Mouse (Mus musculus) frontal cortex, postnatal 10 days (tissue): ENCODE results near the gene Rsbn1.

ENCODE experiments used
- DNase-seq, 2 experiments: peaks; one replicate each; pipeline ENCODE4 v3.0.0; 2022; ENCODE audit warnings: low spot score in 2 of 2, mixed read lengths in 1 of 2

The Rsbn1 gene

GRCm38 (mm10) chr3:103914010-103914669 is at the start of gene Rsbn1:
Gene Rsbn1, plus strand, starts transcription at chr3:103914120.
- peak; percentile 96 to 98 for DNase-seq

- DNase-seq: no peak
Observed at GRCm38 (mm10) chr3:103864200-103864599, 49.7 kb upstream of the Rsbn1 start.

GRCm38 (mm10) chr3:103867424-103867971 is 46.4 kb upstream of the Rsbn1 start:
- DNase-seq: no peak

GRCm38 (mm10) chr3:103868008-103868407 is 45.9 kb upstream of the Rsbn1 start:
- DNase-seq: no peak

- no peak for DNase-seq
Observed at GRCm38 (mm10) chr3:103872663-103873098, 41.2 kb upstream of the Rsbn1 start.

GRCm38 (mm10) chr3:103874329-103874728 is 39.6 kb upstream of the Rsbn1 start:
- DNase-seq: no peak

- DNase-seq: no peak
Observed at GRCm38 (mm10) chr3:103885946-103886345, 28.0 kb upstream of the Rsbn1 start.

- no peak for DNase-seq
Observed at GRCm38 (mm10) chr3:103887581-103887980, 26.3 kb upstream of the Rsbn1 start.

GRCm38 (mm10) chr3:103893374-103893773 is 20.5 kb upstream of the Rsbn1 start:
- DNase-seq: no peak

GRCm38 (mm10) chr3:103904705-103905104 is 9.2 kb upstream of the Rsbn1 start:
- DNase-seq: no peak

- no peak for DNase-seq
Observed at GRCm38 (mm10) chr3:103907335-103908030, 6.4 kb upstream of the Rsbn1 start.

- no peak for DNase-seq
Observed at GRCm38 (mm10) chr3:103908781-103909180, 5.1 kb upstream of the Rsbn1 start.

GRCm38 (mm10) chr3:103913451-103913961 is 414 bp upstream of the Rsbn1 start:
- no peak for DNase-seq

GRCm38 (mm10) chr3:103914732-103915508 is 1.0 kb downstream of the Rsbn1 start:
- peak in 1 of 2 experiments; percentile 44 for DNase-seq

- no peak for DNase-seq
Observed at GRCm38 (mm10) chr3:103915509-103915896, 1.6 kb downstream of the Rsbn1 start.

- no peak for DNase-seq
Observed at GRCm38 (mm10) chr3:103916205-103916838, 2.4 kb downstream of the Rsbn1 start.

GRCm38 (mm10) chr3:103916839-103917237 is 2.9 kb downstream of the Rsbn1 start:
- no peak for DNase-seq

- DNase-seq: no peak
Observed at GRCm38 (mm10) chr3:103920094-103920493, 6.2 kb downstream of the Rsbn1 start.

- no peak for DNase-seq
Observed at GRCm38 (mm10) chr3:103925302-103925701, 11.4 kb downstream of the Rsbn1 start.

- DNase-seq: no peak
Observed at GRCm38 (mm10) chr3:103927511-103927910, 13.6 kb downstream of the Rsbn1 start.

GRCm38 (mm10) chr3:103944794-103945562 is 31.1 kb downstream of the Rsbn1 start:
- peak in 1 of 2 experiments; percentile 37 for DNase-seq
